Mouse (Mus musculus) CH12.LX (cell line): ENCODE results near the gene Tmem72.

Experiments used
- GABPA ChIP-seq: IDR thresholded peaks from 2 replicates; pipeline ENCODE4 v1.6.1; 2012; ENCODE audit warnings: low read depth, low read length, improper control_type of control experiment, inconsistent platforms; ENCODE audit not compliant: insufficient replicate concordance
- MAFK ChIP-seq: IDR thresholded peaks from 2 replicates; pipeline ENCODE4 v1.6.1; 2011; ENCODE audit warnings: low read length, improper control_type of control experiment; ENCODE audit not compliant: insufficient replicate concordance
- MYC ChIP-seq: IDR thresholded peaks from 2 replicates; pipeline ENCODE4 v1.6.1; 2011; ENCODE audit warnings: low read depth, mild to moderate bottlenecking, improper control_type of control experiment, low read length
- POLR2A ChIP-seq: IDR thresholded peaks from 2 replicates; pipeline ENCODE4 v1.6.1; 2011; ENCODE audit warnings: low read depth, mild to moderate bottlenecking, improper control_type of control experiment, low read length
- POLR2AphosphoS2 ChIP-seq: IDR thresholded peaks from 2 replicates; pipeline ENCODE4 v1.6.1; 2011; ENCODE audit warnings: low read depth, low read length, improper control_type of control experiment
- RCOR1 ChIP-seq: conservative IDR thresholded peaks from 2 replicates; pipeline ENCODE4 v1.6.1; 2012; ENCODE audit warnings: low read depth, mild to moderate bottlenecking, inconsistent platforms, low read length, improper control_type of control experiment
- UBTF ChIP-seq: IDR thresholded peaks from 2 replicates; pipeline ENCODE4 v1.6.1; 2012; ENCODE audit warnings: low read depth, mild to moderate bottlenecking, inconsistent platforms, low read length, improper control_type of control experiment, moderate library complexity
- USF1 ChIP-seq: IDR thresholded peaks from 2 replicates; pipeline ENCODE4 v1.6.1; 2014; ENCODE audit warnings: low read depth, mild to moderate bottlenecking, inconsistent platforms, low read length, improper control_type of control experiment

DNA sequence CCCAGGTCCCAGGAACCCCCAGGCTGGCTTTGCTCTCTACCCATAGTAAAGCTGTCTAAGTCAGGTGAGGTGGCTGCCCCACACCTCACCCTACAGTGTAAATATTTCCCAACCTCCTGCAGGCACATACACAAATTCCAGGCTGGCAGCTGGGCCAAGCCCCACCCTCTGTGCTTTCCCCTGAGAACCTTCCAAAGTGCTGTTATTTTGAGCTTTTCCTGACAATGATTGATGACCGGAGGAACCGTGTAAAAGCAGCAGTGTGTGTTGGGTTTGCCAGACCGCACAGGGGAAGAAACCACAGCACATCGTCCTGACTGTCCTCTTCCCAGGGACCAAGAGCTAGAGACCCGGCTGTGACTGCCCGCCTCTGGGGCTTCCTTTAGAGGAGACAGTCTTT, 66.3 kb downstream of the Tmem72 start, which contains the start of gene Depp1:
- no peak for TF ChIP-seq GABPA
- TF ChIP-seq UBTF = no peak
- no peak for TF ChIP-seq POLR2A
- no peak for TF ChIP-seq MYC
- TF ChIP-seq USF1 = no peak
- no peak for TF ChIP-seq RCOR1
- no peak for TF ChIP-seq MAFK
- TF ChIP-seq POLR2AphosphoS2 = no peak
